Mouse (Mus musculus): Measurements from ENCODE around the gene Trip6. TPM values are rescaled to one million over a fixed set of nuclear protein-coding genes. Genes with fewer than 3 reads are reported as not detected.

The Trip6 gene
- 14.7 and 19.1 TPM in 2 replicates for polyA plus RNA-seq (2015; fragmentation: Nextera tagmentation; extraction: Ambion mirVana)

DNA sequence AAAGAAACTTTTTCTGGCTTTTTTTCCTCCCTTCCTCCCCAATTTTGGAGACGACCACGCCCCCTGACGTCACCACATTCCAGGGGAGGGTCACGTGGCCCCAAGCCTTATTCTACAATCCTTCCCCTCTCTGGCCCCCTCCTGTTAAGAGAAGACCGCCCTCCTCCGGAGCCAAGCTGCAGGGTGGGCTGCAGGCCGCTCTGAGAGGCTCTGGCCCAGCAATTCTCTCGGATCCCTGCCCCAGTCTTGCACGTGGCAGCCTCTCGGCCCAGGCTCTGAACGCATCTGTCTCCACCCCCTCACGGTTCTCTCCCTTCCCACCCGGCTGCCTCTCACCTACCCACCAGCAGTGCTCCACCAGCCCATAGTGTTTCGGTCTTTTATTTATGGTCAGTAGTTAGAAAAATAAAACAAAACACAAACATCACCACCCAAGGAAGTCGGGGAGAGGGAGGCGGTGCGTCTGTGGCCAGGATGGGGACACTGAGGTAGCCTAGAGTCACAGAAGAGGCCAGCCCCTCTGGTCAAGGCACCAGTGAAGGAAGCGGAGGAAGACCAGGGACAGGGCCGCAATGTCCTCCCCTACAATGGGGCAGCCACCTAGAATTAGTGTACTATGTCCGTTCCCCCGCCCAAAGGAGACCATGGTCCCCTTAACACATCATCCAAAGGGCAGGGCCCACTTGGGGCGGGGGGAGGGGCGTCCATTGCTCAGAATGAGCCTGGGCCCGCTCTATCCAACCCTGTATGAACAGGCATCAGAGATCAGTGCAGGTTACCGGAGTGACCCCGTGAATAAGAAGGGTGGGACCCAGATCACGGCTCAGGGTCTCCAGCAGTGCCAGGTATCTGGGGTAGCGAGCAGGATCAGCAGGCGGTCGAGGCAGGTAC lies at the start of gene Trip6:
Gene Trip6 (minus strand): TSS at position 212 of the 891 bp plus-strand sequence.
- no peaks in the 10 kb centered on the region for H3K27me3 ChIP-seq (replicated peaks)
- no peaks in the 10 kb centered on the region for H3K9me3 ChIP-seq
- H3K4me1 ChIP-seq, result peaks cover 21% of the 10 kb centered on the region
- peak within 1 kb of the TSS; percentile 36 for H3K4me3 ChIP-seq
- 15% methylated on average over 30 of the region's 30 CpGs for WGBS
- H3K4me2 ChIP-seq, result peak within 1 kb of the TSS; percentile 52
- H3K9ac ChIP-seq, result peak within 1 kb of the TSS; percentile 48
- H3K27ac ChIP-seq, result peak within 1 kb of the TSS; percentile 65
- peaks cover 7% of the 10 kb centered on the region for H3K36me3 ChIP-seq (replicated peaks)
- peak; percentile 79 for ATAC-seq (replicated peaks)

GRCm38 (mm10) chr5:137358382-137358781 lies 44.2 kb upstream of the Trip6 start:
- Histone ChIP-seq H3K27ac (no peak overlapping the region), H3K27me3 (replicated peaks) (no peaks in the 10 kb centered on the region), H3K9me3 (no peaks in the 10 kb centered on the region), H3K36me3 (replicated peaks) (no peaks in the 10 kb centered on the region), H3K9ac (no peak overlapping the region), H3K4me1 (no peaks in the 10 kb centered on the region), H3K4me3 (no peak overlapping the region), H3K4me2 (no peak overlapping the region)
- 45% methylated on average over 7 of the region's 7 CpGs for WGBS
- ATAC-seq (replicated peaks), result no peak

- Histone ChIP-seq H3K27ac (no peak overlapping the region), H3K9ac (no peak overlapping the region), H3K36me3 (replicated peaks) (no peaks in the 10 kb centered on the region), H3K4me3 (no peak overlapping the region), H3K4me2 (no peak overlapping the region), H3K9me3 (no peaks in the 10 kb centered on the region), H3K4me1 (peaks cover 28% of the 10 kb centered on the region), H3K27me3 (replicated peaks) (peaks cover 11% of the 10 kb centered on the region; the same call in 1 of the 2 replicates)
- WGBS, result 87% methylated on average over 17 of the region's 17 CpGs
- no peak for ATAC-seq (replicated peaks)
Measured at GRCm38 (mm10) chr5:137354091-137354490, 39.9 kb upstream of the Trip6 start.

- WGBS, result 24% methylated on average over 16 of the region's 16 CpGs
- peak overlapping the region; percentile 95 for H3K4me2 ChIP-seq
- no peaks in the 10 kb centered on the region for H3K36me3 ChIP-seq (replicated peaks)
- peaks cover 38% of the 10 kb centered on the region for H3K4me1 ChIP-seq
- no peak overlapping the region for H3K9ac ChIP-seq
- ATAC-seq (replicated peaks), result no peak
- H3K27me3 ChIP-seq (replicated peaks), result peaks cover 16% of the 10 kb centered on the region; the same call in 1 of the 2 replicates
- peak overlapping the region; percentile 49 for H3K4me3 ChIP-seq
- H3K9me3 ChIP-seq, result no peaks in the 10 kb centered on the region
- no peak overlapping the region for H3K27ac ChIP-seq
Measured at GRCm38 (mm10) chr5:137352011-137352975, 38.1 kb upstream of the Trip6 start.

DNA sequence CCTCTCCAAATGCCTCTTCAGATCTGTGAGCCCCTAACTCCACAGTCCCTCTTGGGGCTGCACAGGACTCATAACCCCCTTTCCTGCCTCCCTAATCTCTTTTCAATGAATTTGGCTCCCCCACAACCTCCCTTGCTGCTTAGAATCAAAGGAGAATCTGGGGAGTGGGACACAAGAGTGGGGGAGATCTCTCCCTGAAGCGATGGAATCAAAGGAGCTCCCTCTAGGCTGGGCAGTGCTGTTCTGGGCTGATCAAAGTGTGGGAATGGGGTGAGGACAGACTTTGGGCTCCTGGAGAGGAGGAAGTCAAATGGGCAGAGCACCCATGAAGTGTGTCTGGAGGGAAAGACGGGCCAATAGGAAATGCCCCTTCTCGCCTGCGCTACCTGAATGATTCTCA lies 37.2 kb upstream of the Trip6 start:
- peaks cover 38% of the 10 kb centered on the region for H3K4me1 ChIP-seq
- 0 out of 2 replicates have a peak overlapping the region, but pooled peaks have one; percentile 44 for H3K27ac ChIP-seq
- no peak for ATAC-seq (replicated peaks)
- peaks cover 16% of the 10 kb centered on the region; the same call in 1 of the 2 replicates for H3K27me3 ChIP-seq (replicated peaks)
- 10% methylated on average over 4 of the region's 4 CpGs for WGBS
- no peaks in the 10 kb centered on the region for H3K36me3 ChIP-seq (replicated peaks)
- H3K9ac ChIP-seq, result 0 out of 2 replicates have a peak overlapping the region, but pooled peaks have one; percentile 8
- H3K4me2 ChIP-seq, result peak overlapping the region; percentile 95
- H3K4me3 ChIP-seq, result peak overlapping the region; percentile 49
- H3K9me3 ChIP-seq, result no peaks in the 10 kb centered on the region

GRCm38 (mm10) chr5:137351058-137351380 lies 36.8 kb upstream of the Trip6 start:
- Histone ChIP-seq H3K4me3 (peak overlapping the region; percentile 49), H3K36me3 (replicated peaks) (no peaks in the 10 kb centered on the region), H3K4me1 (peaks cover 38% of the 10 kb centered on the region), H3K9ac (0 out of 2 replicates have a peak overlapping the region, but pooled peaks have one; percentile 8), H3K4me2 (peak overlapping the region; percentile 95), H3K27ac (0 out of 2 replicates have a peak overlapping the region, but pooled peaks have one; percentile 44), H3K9me3 (no peaks in the 10 kb centered on the region), H3K27me3 (replicated peaks) (peaks cover 16% of the 10 kb centered on the region; the same call in 1 of the 2 replicates)
- WGBS, result 4% methylated on average over 8 of the region's 8 CpGs
- no peak for ATAC-seq (replicated peaks)

GRCm38 (mm10) chr5:137350205-137351057 lies 36.2 kb upstream of the Trip6 start:
- Histone ChIP-seq H3K4me1 (peaks cover 38% of the 10 kb centered on the region), H3K36me3 (replicated peaks) (no peaks in the 10 kb centered on the region), H3K4me2 (peak overlapping the region; percentile 95), H3K27ac (peak overlapping the region; percentile 62), H3K4me3 (peak overlapping the region; percentile 49), H3K9me3 (no peaks in the 10 kb centered on the region), H3K27me3 (replicated peaks) (peaks cover 16% of the 10 kb centered on the region; the same call in 1 of the 2 replicates), H3K9ac (peak overlapping the region; percentile 56)
- WGBS, result under 1% methylated on average over 55 of the region's 55 CpGs
- peak; percentile 44 for ATAC-seq (replicated peaks)

DNA sequence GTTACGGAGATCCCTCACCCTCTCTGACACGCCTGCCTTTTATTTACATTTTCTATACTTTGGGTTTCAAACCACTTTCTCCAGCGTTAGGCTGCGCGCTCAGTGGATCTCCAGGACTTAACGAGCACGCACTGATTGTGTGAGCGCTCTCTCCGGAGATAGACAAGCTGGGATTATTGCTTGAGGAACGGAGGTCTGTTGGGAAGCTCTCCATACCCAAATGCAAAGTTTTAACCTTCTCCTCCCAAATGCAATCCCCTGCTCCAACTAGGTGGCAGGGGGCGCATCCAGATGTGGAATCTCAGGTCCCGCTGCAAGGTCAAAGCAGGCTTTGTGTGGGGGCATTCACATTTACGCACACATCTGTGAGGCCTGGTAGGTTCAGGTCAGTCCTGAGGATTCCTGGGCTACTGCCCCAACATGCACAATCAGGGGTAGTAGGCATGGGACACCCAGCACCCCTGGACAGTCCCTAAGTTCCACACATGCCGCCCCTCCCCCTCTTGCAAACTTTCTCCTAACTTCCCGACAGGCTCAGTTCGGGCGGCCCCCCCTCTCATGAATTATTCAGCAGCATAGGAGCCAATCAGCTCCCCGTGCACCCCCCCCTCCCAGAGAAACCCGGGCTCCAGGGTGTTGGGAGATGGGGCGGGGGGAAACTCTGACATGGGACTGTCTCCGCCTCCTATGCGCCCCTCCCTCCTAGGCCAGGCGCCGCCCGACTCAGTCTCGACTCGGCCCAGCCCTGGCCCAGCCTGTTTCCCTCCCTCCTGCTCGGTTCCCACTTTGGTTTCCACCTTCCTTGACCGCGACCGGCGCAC lies 35.4 kb upstream of the Trip6 start, which contains the start of gene Ephb4:
Gene Ephb4 (plus strand): TSS at position 726 of the 821 bp plus-strand sequence.
- H3K27ac ChIP-seq, result peak within 1 kb of the TSS; percentile 62

GRCm38 (mm10) chr5:137348482-137349383 lies 34.5 kb upstream of the Trip6 start:
- H3K4me3 ChIP-seq, result peak overlapping the region; percentile 49
- H3K27ac ChIP-seq, result no peak overlapping the region
- under 1% methylated on average over 31 of the region's 33 CpGs for WGBS
- ATAC-seq (replicated peaks), result no peak; the same call in 1 of the 2 replicates
- H3K9me3 ChIP-seq, result no peaks in the 10 kb centered on the region
- peak overlapping the region; percentile 27; the same call in 1 of the 2 replicates for H3K9ac ChIP-seq
- H3K36me3 ChIP-seq (replicated peaks), result no peaks in the 10 kb centered on the region
- H3K27me3 ChIP-seq (replicated peaks), result peaks cover 16% of the 10 kb centered on the region; the same call in 1 of the 2 replicates
- H3K4me2 ChIP-seq, result peak overlapping the region; percentile 95
- peaks cover 38% of the 10 kb centered on the region for H3K4me1 ChIP-seq

More for the DNA sequence above, 35.4 kb upstream of the Trip6 start, which contains the start of gene Ephb4:
- peak within 1 kb of the TSS; percentile 56 for H3K9ac ChIP-seq
- H3K4me2 ChIP-seq, result peak within 1 kb of the TSS; percentile 95
- H3K4me3 ChIP-seq, result peak within 1 kb of the TSS; percentile 49
- peaks cover 38% of the 10 kb centered on the region for H3K4me1 ChIP-seq
- H3K36me3 ChIP-seq (replicated peaks), result no peaks in the 10 kb centered on the region
- peak; percentile 90 for ATAC-seq (replicated peaks)
- H3K9me3 ChIP-seq, result no peaks in the 10 kb centered on the region
- WGBS, result under 1% methylated on average over 31 of the region's 32 CpGs
- H3K27me3 ChIP-seq (replicated peaks), result peaks cover 16% of the 10 kb centered on the region; the same call in 1 of the 2 replicates

Data from midbrain, embryonic 15.5 days (tissue).